Mouse (Mus musculus) T-helper 2 cell (primary cell): ENCODE data around the gene Hist1h2bn.
"Not testable (repeated sequence)": the region's sequence is repeated elsewhere in the genome, so short reads cannot be mapped to it uniquely, and the experiment has no call there.

ENCODE experiments used
- in situ Hi-C: fragments of 300-600 bp; cut with MboI, MseI; formaldehyde crosslinking; loops from one replicate; pipeline ENCODE4 v1.15.1; 2025; ENCODE audit warnings: high pct_unique_total_duplicates

Hist1h2bn gene

DNA sequence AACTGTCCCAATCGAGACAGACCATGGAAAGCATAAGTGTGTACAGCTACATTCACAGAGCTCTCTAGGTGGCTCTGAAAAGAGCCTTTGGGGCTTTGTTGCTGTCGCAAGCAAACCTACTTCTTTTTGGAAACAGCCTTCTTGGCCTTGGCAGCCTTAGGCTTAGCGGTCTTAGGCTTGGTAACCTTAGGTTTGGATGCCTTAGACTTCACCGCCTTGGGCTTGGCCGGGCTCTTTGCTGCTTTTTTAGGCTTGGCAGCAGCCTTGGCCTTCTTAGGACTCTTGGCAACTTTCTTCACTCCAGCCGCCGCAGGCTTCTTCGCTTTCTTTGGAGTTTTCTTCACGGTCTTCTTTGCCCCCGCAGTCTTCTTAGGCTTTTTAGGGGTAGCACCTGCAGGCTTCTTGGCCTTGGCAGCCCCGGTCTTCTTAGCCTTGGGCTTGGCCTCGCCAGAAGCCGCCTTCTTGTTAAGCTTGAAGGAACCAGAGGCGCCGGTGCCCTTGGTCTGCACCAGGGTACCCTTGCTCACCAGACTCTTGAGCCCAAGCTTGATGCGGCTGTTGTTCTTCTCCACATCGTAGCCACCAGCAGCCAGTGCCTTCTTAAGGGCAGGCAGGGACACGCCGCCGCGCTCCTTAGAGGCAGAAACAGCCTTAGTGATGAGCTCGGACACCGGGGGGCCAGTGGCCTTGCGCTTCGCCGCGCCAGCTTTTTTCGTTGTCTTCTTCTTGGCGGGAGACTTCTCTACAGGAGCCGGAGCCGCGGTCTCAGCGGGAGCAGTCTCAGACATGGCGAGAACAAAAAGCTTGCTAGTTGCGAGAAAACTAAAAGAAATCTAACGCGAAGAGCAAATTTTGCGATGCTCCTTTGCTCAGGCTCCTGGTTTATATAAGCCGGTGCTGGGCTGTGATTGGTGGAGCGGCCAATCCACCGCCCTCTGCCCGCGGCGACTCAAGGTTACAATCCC, 26.1 kb downstream of the Hist1h2bn start, which contains the start of gene Hist1h1b:
TSS of gene Hist1h1b (minus strand) at position 859 of the 965 bp plus-strand sequence.
- in situ Hi-C loops: no loop called here

DNA sequence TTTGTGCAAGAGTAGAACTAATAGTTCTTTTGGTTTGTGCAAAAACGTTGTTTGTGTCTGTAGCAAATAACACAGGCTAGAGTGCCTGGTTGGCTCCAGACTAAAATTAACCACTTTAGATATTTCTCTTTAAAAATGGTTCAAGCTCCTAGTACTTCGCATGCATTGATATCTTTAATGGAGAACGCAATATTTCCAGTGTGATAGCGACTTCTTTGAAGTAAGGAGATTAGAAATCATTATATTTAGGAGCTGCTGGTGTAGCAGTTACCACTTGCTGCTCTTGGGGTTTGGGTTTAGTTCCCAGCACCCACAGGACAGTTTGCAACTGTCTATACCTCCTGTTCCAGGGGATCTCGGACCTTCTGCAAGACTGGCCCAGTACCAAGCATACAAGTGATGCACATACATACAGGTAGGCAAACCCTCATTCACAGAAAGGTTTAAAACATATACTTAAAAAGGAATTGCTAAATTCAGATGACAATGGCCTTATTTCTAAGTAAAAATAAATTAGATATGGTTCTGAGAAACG, 27.2 kb downstream of the Hist1h2bn start:
- in situ Hi-C loops: no loop called here

DNA sequence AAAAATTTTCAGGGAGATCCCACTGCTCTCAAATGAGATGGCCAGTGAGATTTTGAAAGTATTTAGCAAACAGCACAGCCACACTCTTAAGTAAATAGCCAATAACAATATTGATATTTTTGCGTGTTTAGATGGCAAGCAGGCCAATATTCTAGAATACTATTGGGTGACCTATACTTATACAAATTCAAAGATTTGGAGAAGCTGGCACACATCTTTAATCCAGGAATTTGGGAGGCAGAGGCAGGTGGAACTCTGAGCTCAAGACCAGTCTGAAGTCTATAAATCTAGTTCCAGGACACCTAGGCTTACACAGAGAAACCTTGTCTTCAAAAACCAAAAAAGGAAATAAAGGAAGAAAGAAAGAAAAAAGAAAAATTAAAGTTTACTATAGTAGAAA, 27.7 kb downstream of the Hist1h2bn start:
- in situ Hi-C loops: no loop called here

DNA sequence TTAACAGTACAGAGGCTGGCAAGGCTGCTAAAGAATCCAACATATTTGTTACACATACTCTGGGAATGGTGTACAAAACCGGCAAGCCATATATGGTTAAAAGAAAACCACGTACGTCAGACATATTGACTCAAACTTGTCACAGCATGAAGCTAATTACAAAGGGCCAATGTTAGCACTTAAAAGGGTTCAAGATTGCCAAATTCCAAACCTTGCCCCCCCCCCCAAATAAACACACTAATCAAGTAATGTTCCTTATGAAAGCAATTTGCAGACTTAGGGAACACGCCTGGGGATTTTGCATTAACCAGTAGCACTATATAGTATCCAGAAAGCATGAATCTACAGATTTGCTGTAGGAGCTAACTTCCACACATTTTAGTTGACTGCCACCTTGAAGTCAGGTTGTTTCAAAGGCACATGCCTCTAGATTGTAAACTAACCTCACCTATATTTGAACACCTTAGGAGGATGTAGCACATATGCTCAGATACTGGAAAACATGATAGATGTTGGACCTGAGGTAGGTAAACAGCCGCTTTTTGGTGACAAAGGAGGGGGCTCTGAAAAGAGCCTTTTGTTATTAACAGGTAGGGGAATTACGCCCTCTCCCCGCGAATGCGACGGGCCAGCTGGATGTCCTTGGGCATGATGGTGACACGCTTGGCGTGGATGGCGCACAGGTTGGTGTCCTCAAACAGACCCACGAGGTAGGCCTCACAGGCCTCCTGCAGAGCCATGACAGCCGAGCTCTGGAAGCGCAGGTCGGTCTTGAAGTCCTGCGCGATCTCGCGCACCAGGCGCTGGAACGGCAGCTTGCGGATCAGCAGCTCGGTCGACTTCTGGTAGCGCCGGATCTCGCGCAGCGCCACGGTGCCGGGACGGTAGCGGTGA, 28.7 kb downstream of the Hist1h2bn start:
- in situ Hi-C loops: not testable (repeated sequence)

DNA sequence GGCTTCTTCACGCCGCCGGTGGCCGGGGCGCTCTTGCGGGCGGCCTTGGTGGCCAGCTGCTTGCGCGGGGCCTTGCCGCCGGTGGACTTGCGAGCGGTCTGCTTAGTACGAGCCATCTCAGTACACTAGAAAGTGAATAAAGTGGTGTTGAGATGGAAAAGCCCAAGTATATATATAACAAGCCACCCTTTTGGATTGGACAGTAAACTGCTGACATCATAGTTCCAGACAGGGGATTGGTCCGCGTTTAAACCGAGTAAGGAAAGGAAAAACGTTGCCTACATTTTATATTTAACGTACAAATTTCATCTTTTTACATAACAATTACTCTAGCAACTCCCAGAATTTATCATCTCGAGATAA, 29.3 kb downstream of the Hist1h2bn start, which contains the start of gene Hist1h3i:
TSS of gene Hist1h3i (minus strand) at position 116 of the 363 bp plus-strand sequence.
- in situ Hi-C loops: no loop called here

DNA sequence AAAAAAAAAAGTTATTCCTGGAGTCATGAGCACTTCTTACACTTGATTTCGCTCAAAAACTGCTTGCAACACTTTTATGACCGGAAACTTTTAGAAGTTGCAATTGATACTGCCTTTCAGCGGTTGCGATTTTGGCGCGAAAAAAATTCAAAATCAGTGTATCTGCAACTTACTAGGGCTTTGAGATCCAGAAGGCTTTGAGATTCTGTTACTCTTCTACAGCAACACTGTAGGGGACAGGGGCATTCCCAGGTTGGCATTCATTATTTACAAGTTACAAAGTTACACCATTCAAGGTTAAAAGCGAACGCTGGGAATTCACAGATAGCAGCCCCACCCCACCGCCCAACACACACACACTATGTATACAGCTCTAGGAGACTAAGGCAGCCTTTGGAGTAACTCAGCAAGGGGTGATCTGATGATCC, 29.8 kb downstream of the Hist1h2bn start:
- in situ Hi-C loops: no loop called here

DNA sequence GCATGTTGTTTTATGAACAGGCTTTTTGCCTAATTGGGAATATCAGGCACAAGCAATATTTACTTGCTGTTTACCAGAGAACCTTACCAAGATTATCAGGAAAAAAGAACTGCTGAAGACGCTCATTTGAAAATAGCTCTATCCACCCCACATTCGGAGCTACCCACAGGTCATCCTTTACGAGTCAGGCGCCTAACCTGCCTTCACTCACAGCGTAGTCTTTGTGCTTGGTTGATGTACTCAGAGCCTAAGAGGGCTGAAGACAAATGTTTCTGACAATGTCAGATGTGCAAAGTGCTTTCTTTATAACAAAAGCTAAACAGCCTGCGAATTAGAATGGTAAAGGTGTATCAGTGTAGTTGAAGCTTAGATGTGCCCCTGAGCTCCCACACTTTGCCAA, 30.4 kb downstream of the Hist1h2bn start:
- in situ Hi-C loops: no loop called here

DNA sequence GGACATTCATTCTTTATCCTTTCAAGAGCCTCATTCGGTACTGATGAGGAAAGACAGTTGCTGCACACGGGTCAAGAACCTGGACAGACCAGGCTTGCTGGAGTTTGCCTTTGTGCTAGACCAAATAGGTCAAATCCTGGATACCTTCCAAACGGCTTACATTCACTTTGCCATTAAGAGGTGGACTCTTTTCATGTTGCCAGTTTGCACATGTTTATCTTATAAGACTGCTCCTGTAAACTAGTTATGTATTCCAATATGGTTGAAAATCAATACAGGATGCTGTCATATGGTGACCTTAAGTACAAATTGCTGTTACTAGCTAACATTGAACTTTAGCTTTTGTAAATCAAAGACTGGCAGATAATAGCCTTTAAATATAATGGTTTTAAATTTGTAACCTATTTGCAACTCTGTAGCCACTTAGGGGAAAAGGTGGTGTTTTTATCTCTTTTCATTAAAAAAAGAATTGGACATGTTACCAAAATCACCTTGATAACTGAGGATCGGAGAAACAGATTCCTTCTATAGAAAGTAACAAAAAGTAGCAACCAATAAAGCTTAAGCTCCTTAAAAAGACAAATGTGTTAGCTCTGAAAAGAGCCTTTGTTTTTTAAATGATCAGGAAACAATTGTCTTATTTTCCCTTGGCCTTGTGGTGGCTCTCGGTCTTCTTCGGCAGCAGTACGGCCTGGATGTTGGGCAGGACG, 32.4 kb downstream of the Hist1h2bn start:
- in situ Hi-C loops: loop anchor here (5.0 kb wide), 1 partner anchor 39 kb away; no protein-coding TSS in a partner anchor

DNA sequence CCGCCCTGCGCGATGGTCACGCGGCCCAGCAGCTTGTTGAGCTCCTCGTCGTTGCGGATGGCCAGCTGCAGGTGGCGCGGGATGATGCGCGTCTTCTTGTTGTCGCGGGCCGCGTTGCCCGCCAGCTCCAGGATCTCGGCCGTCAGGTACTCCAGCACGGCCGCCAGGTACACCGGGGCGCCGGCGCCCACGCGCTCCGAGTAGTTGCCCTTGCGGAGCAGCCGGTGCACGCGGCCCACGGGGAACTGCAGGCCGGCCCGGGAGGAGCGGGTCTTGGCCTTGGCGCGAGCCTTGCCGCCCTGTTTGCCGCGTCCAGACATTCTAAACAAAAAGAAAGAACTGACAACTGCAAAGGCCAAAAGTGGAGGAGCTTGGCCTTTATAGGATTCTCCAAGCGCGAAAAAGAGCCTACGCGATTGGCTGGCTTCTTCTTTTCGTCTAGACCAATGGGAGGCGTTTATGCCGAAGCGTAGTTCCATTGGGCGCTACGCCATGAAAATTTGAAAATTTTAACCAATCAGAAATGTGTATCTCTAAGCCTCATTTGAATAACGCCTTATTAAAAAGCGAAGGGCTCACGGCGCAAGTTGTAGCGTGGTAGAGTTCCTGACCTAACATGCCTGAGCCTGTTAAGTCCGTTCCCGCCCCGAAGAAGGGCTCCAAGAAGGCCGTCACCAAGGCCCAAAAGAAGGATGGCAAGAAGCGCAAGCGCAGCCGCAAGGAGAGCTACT, 33.1 kb downstream of the Hist1h2bn start, which contains the start of the genes Hist1h2an and Hist1h2bp:
TSS of gene Hist1h2an (minus strand) at position 320 of the 731 bp plus-strand sequence.
TSS of gene Hist1h2bp (plus strand) at position 563 of the 731 bp plus-strand sequence.
- in situ Hi-C loops: loop anchor here (5.0 kb wide), 1 partner anchor 40 kb away; no protein-coding TSS in a partner anchor

DNA sequence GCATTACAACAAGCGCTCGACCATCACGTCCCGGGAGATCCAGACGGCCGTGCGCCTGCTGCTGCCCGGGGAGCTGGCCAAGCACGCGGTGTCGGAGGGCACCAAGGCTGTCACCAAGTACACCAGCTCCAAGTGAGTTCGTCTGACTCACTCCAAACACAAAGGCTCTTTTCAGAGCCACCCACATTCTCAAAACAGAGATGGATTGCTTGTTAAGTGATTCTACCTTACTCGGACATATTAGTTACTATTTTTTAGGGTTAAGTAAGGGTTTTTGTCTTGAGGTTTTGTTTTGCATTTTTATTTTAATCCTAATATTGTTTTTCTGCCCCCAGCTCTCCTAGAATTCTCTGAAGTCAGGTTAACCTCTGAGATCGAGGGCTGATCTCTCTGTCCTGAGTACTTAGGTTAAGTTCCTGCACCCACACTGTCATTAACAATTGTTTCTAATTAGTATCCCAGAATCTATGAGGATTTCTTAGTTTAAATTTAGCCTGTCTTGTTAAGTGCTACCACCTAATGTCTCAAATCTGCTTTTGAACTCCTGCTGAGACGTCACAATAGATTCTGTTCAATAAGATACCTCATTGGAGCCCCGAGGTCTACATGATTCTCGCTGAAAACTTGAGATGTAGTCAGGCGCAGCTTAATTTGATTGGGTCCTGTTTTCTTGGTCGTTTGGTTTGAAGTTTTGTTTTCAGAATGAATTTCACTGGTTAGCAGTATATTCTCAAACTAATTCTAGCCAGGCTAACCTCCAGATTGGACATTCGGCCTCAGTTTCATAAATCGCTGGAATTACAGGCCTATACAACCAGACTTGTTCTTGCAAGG, 34.1 kb downstream of the Hist1h2bn start:
- in situ Hi-C loops: loop anchor here (5.0 kb wide), 1 partner anchor 41 kb away; no protein-coding TSS in a partner anchor

DNA sequence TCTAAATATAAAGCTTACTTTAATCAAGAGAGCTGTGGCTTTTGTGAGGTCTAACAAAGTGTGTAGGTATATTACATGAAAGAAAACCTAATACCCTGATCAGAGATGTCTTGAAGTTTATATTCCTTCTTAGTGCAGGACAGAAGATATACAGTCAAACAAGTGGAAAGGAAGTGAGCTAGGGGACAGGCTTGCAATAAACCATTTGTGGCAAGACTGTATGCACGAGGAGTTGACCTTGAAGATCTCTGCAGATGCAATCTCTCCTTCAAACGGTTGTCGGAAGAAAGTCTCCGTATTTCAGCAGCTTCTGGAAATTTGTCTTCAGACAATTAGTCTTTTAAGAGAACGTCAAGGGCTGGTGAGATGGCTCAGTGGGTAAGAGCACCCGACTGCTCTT, 36.0 kb downstream of the Hist1h2bn start:
- in situ Hi-C loops: loop anchor here (5.0 kb wide), 1 partner anchor 43 kb away; no protein-coding TSS in a partner anchor

DNA sequence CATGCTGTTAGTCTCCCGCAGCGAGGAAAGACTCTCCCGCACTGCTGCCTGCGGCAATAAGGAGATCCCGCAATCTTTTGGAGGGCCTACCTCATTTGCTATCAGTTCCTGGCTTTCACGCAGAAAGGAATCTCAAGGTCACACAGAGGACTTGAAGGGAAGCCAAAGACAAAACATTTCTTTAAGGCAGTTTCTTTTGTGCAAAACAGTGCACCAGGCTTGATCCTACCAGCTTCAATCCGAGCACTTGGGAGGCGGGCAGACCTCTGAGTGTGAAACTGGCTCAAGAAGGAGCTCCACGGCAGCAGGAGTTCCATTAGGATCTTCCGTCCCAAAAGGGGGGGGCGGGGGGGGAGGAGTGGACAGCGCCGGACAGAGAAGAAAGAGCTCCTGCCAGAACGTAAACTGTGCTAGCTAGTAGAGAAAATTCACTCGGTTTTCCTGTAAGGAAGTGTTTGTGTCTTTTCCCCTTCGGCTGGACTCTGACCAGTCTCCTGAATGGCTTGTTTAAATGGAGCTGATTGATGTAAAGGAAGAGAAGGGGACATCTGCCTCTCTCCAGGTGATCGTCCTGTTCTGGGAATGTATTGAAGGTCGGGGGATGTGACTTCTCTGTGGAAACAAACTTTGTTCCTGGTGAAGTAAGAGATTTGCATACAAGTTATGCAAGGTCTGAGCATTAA, 36.8 kb downstream of the Hist1h2bn start:
- in situ Hi-C loops: no loop called here

DNA sequence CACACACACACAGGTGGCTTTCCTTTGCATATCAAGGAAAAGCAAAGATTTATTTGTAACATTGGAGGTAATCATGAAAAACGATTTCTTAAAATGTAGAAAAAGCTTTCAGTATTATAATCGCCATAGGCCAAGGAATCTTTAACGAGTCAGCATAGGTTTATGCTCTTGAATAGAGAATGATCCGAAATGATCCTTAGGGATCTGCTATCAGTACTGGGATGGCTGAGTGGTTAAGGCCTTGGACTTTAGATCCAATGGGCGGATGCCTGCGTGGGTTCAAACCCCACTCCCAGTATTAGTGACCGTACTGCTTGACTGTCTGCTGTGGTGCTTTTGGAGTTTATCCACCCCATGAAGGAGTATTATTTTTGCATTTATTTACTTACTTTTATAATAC, 41.7 kb downstream of the Hist1h2bn start:
- in situ Hi-C loops: no loop called here

DNA sequence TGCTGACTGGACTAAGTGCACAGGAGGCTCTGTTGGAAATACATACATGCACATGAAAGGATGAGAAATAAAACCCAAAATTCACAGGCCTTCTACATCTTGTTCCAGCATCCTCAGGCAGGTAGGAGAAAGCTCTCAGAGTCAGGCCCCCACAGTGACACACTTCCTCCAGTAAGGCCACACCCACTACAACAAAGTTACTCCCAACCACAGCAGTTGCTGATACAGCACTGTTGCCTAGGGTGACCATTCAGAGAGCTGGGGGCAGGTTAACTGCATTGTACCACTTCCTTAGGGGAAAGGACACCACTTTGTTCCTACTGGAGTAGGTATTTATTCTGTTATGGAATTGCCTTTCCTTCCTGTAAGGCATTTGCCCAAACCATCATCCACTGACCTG, 43.2 kb downstream of the Hist1h2bn start:
- in situ Hi-C loops: not testable (repeated sequence)

DNA sequence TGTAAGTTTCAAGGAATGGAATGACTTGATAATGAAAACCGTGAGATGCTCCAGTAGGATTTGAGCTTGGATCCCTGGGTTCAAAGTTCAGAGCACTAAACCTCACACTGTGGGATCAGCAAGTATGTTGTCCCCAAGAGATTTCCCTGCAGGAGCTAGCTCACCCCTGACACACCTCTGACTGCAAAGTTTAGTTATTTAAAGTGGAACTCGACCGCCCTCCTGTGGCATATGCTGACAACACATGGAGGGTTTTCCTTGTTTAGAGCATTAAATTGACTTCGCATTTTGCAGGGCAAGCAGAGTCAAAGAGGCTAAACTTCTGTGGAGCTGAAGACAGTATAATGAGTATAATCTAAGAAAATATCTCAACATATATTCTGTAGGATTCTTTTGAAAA, 49.1 kb downstream of the Hist1h2bn start:
- in situ Hi-C loops: loop anchor here (5.0 to 10.0 kb wide), 2 partner anchors 49 to 222 kb away; no protein-coding TSS in a partner anchor
